Mouse (Mus musculus): ENCODE data around the gene Mpped2.

DNA sequence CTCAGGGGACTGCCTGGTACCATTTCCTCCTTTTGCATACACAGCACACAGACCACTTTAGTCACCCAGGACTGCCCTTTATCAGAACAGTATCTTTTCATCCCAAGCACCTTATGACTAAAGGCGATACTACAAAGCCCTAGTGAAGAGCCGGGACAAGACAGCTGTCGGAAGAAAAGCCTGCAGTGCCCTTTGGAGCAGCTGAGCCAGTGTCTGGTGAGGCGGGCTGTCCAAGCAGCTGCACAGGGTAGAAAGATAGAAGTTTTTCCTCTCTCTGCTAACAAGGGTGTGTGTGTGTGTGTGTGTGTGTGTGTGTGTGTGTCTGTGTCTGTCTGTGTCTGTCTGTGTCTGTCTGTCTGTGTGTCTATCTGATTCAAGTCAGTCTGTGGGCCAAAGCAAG, 161.1 kb downstream of the Mpped2 start:
- no peak for TF ChIP-seq CTCF (IDR thresholded peaks at IDR 0.05; ENCODE audit: insufficient read depth, low read depth, low read length)
- TF ChIP-seq POLR2A (IDR thresholded peaks at IDR 0.05; ENCODE audit: insufficient read depth, low read depth, low read length): no peak
